Mouse (Mus musculus) C2C12 (cell line): ENCODE data around the gene Lifr.

Experiments
- CTCF ChIP-seq: IDR thresholded peaks from one replicate; pipeline ENCODE4 v1.5.1; 2011; ENCODE audit not compliant: control insufficient read depth, insufficient read depth, insufficient read length
- MAX ChIP-seq: IDR thresholded peaks from one replicate; pipeline ENCODE4 v1.6.1; 2011; ENCODE audit warnings: mild to moderate bottlenecking, control low read depth

- no peak for TF ChIP-seq MAX
- no peak for TF ChIP-seq CTCF
These were observed 29.9 kb upstream of the Lifr start for GRCm38 (mm10) chr15:7060522-7060921.
